Mouse (Mus musculus) cortical plate, adult 2 months (tissue): Measurements from ENCODE around the gene Ncdn.

Experiments used
- CTCF ChIP-seq: fragments of 200-500 bp; IDR thresholded peaks from 2 replicates; pipeline ENCODE4 v1.5.1; 2011; ENCODE audit warnings: mild to moderate bottlenecking, control low read depth, low read length; ENCODE audit not compliant: insufficient read depth; ENCODE audit errors: extremely low read depth
- POLR2A ChIP-seq: fragments of 200-500 bp; IDR thresholded peaks from 2 replicates; pipeline ENCODE4 v1.6.1; 2011; ENCODE audit warnings: mild to moderate bottlenecking, low read length, control low read depth; ENCODE audit not compliant: insufficient read depth; ENCODE audit errors: extremely low read depth

DNA sequence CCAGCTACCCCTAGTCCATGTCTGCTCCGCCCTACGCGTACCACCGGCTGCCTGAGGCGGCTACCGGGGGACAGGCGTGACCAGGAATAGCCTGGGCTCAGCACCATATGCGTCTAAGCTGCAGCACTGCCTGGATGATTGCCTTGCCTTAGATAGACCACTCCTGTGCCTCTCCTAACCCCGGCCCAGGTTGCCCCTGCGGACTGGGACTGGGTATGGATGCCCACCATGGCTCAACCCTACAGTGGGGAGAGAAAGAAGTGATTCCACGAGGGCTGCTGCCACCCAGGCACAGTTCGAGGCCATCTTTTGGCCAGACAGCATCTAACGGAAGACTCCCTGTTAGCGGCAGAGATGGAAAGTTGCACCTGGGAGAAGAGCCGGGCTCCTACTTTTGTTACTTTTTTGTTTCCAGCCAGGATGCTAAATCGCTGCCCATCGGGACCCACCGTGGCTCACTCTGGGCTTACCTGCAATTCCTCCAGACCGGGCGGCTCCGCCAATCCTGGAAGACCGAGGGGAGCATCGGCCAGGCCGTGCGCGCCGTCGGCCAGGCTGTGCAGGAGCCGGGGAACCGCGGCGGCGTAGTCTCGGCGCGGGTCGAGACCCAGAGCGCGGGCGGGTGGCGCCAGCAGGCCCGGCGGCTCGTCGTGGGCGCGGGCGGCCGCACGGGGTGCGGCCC, 18.4 kb downstream of the Ncdn start:
- no peak for TF ChIP-seq CTCF
- no peak for TF ChIP-seq POLR2A
